Mouse (Mus musculus): ENCODE data around the gene Ddr2.
"Not testable (repeated sequence)": the region's sequence is repeated elsewhere in the genome, so short reads cannot be mapped to it uniquely, and the experiment has no call there.

Gene Ddr2

GRCm38 (mm10) chr1:170044726-170045471 is 65.7 kb downstream of the Ddr2 start:
- no peak for DNase-seq (ENCODE audit: extremely low spot score, low read depth, low spot score)

- DNase-seq (ENCODE audit: extremely low spot score, low read depth, low spot score): no peak
Observed at GRCm38 (mm10) chr1:170043753-170044152, 66.8 kb downstream of the Ddr2 start.

- DNase-seq (ENCODE audit: extremely low spot score, low read depth, low spot score): no peak
Observed at GRCm38 (mm10) chr1:170042996-170043395, 67.6 kb downstream of the Ddr2 start.

GRCm38 (mm10) chr1:170039402-170039801 is 71.2 kb downstream of the Ddr2 start:
- no peak for DNase-seq (ENCODE audit: extremely low spot score, low read depth, low spot score)

GRCm38 (mm10) chr1:170035575-170035974 is 75.0 kb downstream of the Ddr2 start:
- no peak for DNase-seq (ENCODE audit: extremely low spot score, low read depth, low spot score)

- no peak for DNase-seq (ENCODE audit: extremely low spot score, low read depth, low spot score)
Observed at GRCm38 (mm10) chr1:170034961-170035360, 75.6 kb downstream of the Ddr2 start.

GRCm38 (mm10) chr1:170031656-170032055 is 78.9 kb downstream of the Ddr2 start:
- no peak for DNase-seq (ENCODE audit: extremely low spot score, low read depth, low spot score)

GRCm38 (mm10) chr1:170014784-170015183 is 95.8 kb downstream of the Ddr2 start:
- no peak for DNase-seq (ENCODE audit: extremely low spot score, low read depth, low spot score)

GRCm38 (mm10) chr1:170010716-170011505 is 99.7 kb downstream of the Ddr2 start:
- no peak for DNase-seq (ENCODE audit: extremely low spot score, low read depth, low spot score)

GRCm38 (mm10) chr1:170009296-170009695 is 101.3 kb downstream of the Ddr2 start:
- DNase-seq (ENCODE audit: extremely low spot score, low read depth, low spot score): no peak

GRCm38 (mm10) chr1:170008432-170009220 is 101.9 kb downstream of the Ddr2 start:
- no peak for DNase-seq (ENCODE audit: extremely low spot score, low read depth, low spot score)

- no peak for DNase-seq (ENCODE audit: extremely low spot score, low read depth, low spot score)
Observed at GRCm38 (mm10) chr1:170006516-170006915, 104.0 kb downstream of the Ddr2 start.

GRCm38 (mm10) chr1:170005297-170005696 is 105.3 kb downstream of the Ddr2 start:
- DNase-seq (ENCODE audit: extremely low spot score, low read depth, low spot score): no peak

- DNase-seq (ENCODE audit: extremely low spot score, low read depth, low spot score): not testable (repeated sequence)
Observed at GRCm38 (mm10) chr1:169993901-169994300, 116.7 kb downstream of the Ddr2 start.

GRCm38 (mm10) chr1:169986166-169986565 is 124.4 kb downstream of the Ddr2 start:
- no peak for DNase-seq (ENCODE audit: extremely low spot score, low read depth, low spot score)

GRCm38 (mm10) chr1:169977621-169978020 is 132.9 kb downstream of the Ddr2 start:
- DNase-seq (ENCODE audit: extremely low spot score, low read depth, low spot score): no peak

GRCm38 (mm10) chr1:169971998-169972397 is 138.6 kb downstream of the Ddr2 start:
- DNase-seq (ENCODE audit: extremely low spot score, low read depth, low spot score): no peak

GRCm38 (mm10) chr1:169970936-169971335 is 139.6 kb downstream of the Ddr2 start:
- DNase-seq (ENCODE audit: extremely low spot score, low read depth, low spot score): no peak

GRCm38 (mm10) chr1:169969516-169969886 is 141.1 kb downstream of the Ddr2 start:
- DNase-seq (ENCODE audit: extremely low spot score, low read depth, low spot score): no peak

GRCm38 (mm10) chr1:169968792-169969515 is 141.6 kb downstream of the Ddr2 start, which contains the start of gene Hsd17b7:
Hsd17b7 (minus strand) TSS chr1:169969241.
- DNase-seq (ENCODE audit: extremely low spot score, low read depth, low spot score): peak; percentile 93

GRCm38 (mm10) chr1:169953106-169953505 is 157.5 kb downstream of the Ddr2 start:
- no peak for DNase-seq (ENCODE audit: extremely low spot score, low read depth, low spot score)

All from hindlimb bud, embryonic 11.5 days (tissue).